Mouse (Mus musculus): ENCODE data around the gene Gale.

GRCm38 (mm10) chr4:135971805-135972555, 8.5 kb downstream of the Gale start:
- TF ChIP-seq POLR2A (IDR thresholded peaks at IDR 0.05; ENCODE audit: insufficient read depth, low read depth, low read length) (no peak; the same call in 1 of the 2 replicates), CTCF (IDR thresholded peaks at IDR 0.05; ENCODE audit: insufficient read depth, low read depth, low read length) (no peak)

All from olfactory bulb, adult 2 months (tissue).